Comparison of ENCODE assay signal across 8 mouse cellular contexts in genomic region chr9:69439805-69440357, GRCm38 (mm10). TPM values are rescaled to one million over a fixed set of nuclear protein-coding genes. Genes with fewer than 3 reads are reported as not detected.
A peak's percentile ranks its signal among the peaks of the same experiment; 100 is the strongest.
DNase-seq lines count a peak whose midpoint lies in the region; ATAC-seq lines count a peak whose summit lies in the region.

No protein-coding gene starts in this region.

- no peaks in the 10 kb centered on the region for H3K36me3 ChIP-seq in intestine, embryonic 16.5 days (ENCODE audit: control insufficient read depth, insufficient read depth, low read length)
- no peaks in the 10 kb centered on the region for H3K36me3 ChIP-seq in intestine, embryonic 15.5 days
- H3K36me3 ChIP-seq in embryonic facial prominence, embryonic 11.5 days (replicated peaks; ENCODE audit: control insufficient read depth, insufficient read depth, low read depth, low read length) = no peaks in the 10 kb centered on the region
- H3K36me3 ChIP-seq in midbrain, embryonic 13.5 days = no peaks in the 10 kb centered on the region

- no peaks in the 10 kb centered on the region for H3K27me3 ChIP-seq in intestine, embryonic 16.5 days (replicated peaks; ENCODE audit: control insufficient read depth, insufficient read depth, low read length)
- no peaks in the 10 kb centered on the region for H3K27me3 ChIP-seq in intestine, embryonic 15.5 days (replicated peaks)
- no peaks in the 10 kb centered on the region for H3K27me3 ChIP-seq in embryonic facial prominence, embryonic 11.5 days (ENCODE audit: control insufficient read depth, insufficient read depth, low read length)
- H3K27me3 ChIP-seq in midbrain, embryonic 13.5 days = no peaks in the 10 kb centered on the region

- WGBS in intestine, embryonic 16.5 days = 51% methylated on average over 7 of the region's 7 CpGs
- 47% methylated on average over 7 of the region's 7 CpGs for WGBS in intestine, embryonic 15.5 days
- 27% methylated on average over 7 of the region's 7 CpGs for WGBS in embryonic facial prominence, embryonic 11.5 days
- WGBS in midbrain, embryonic 13.5 days = 21% methylated on average over 7 of the region's 7 CpGs

- peak overlapping the region; percentile 29; the same call in 1 of the 2 replicates for H3K27ac ChIP-seq in intestine, embryonic 16.5 days (ENCODE audit: low read length)
- no peak overlapping the region for H3K27ac ChIP-seq in intestine, embryonic 15.5 days
- 0 out of 2 replicates have a peak overlapping the region, but pooled peaks have one; percentile 13 for H3K27ac ChIP-seq in embryonic facial prominence, embryonic 11.5 days (replicated peaks; ENCODE audit: low read depth, low read length)
- no peak overlapping the region for H3K27ac ChIP-seq in midbrain, embryonic 13.5 days

- H3K9me3 ChIP-seq in intestine, embryonic 16.5 days (ENCODE audit: control insufficient read depth, low read length) = no peaks in the 10 kb centered on the region
- H3K9me3 ChIP-seq in intestine, embryonic 15.5 days = no peaks in the 10 kb centered on the region
- no peaks in the 10 kb centered on the region for H3K9me3 ChIP-seq in embryonic facial prominence, embryonic 11.5 days (replicated peaks; ENCODE audit: control insufficient read depth, low read length)
- no peaks in the 10 kb centered on the region for H3K9me3 ChIP-seq in midbrain, embryonic 13.5 days

- no peak overlapping the region for H3K9ac ChIP-seq in intestine, embryonic 16.5 days (ENCODE audit: low read depth, low read length)
- no peak overlapping the region for H3K9ac ChIP-seq in intestine, embryonic 15.5 days
- no peak overlapping the region for H3K9ac ChIP-seq in embryonic facial prominence, embryonic 11.5 days (replicated peaks; ENCODE audit: low read length)
- H3K9ac ChIP-seq in midbrain, embryonic 13.5 days (replicated peaks) = no peak overlapping the region

- DNase-seq in embryonic facial prominence, embryonic 11.5 days (ENCODE audit: low spot score) = peak; percentile 65
- DNase-seq in kidney, postnatal 10 days = peak; percentile 70
- no peak for DNase-seq in T-cell, adult 2 months (ENCODE audit: low spot score)
- no peak for DNase-seq in layer of hippocampus, postnatal 25 days (ENCODE audit: extremely low spot score in 1 of 2, low spot score in 1 of 2)
- no peak for DNase-seq in right cerebral cortex, adult 18-20 months

- H3K4me1 ChIP-seq in intestine, embryonic 16.5 days (ENCODE audit: control insufficient read depth, insufficient read depth, low read length) = peaks cover 5% of the 10 kb centered on the region
- H3K4me1 ChIP-seq in intestine, embryonic 15.5 days (replicated peaks) = peaks cover 9% of the 10 kb centered on the region; the same call in 1 of the 2 replicates
- no peaks in the 10 kb centered on the region for H3K4me1 ChIP-seq in embryonic facial prominence, embryonic 11.5 days (ENCODE audit: control insufficient read depth, insufficient read depth, low read length)
- peaks cover 11% of the 10 kb centered on the region; the same call in 1 of the 2 replicates for H3K4me1 ChIP-seq in midbrain, embryonic 13.5 days (replicated peaks)

- peak; percentile 30; the same call in 1 of the 2 replicates for ATAC-seq in intestine, embryonic 16.5 days
- no peak for ATAC-seq in intestine, embryonic 15.5 days
- ATAC-seq in embryonic facial prominence, embryonic 11.5 days (replicated peaks; ENCODE audit: insufficient number of reproducible peaks, low FRiP score, low TSS enrichment, low read depth) = 0 out of 2 replicates have a peak, but pooled peaks have one; percentile 14
- 0 out of 2 replicates have a peak, but pooled peaks have one; percentile 60 for ATAC-seq in midbrain, embryonic 13.5 days

- no peak overlapping the region for H3K4me2 ChIP-seq in intestine, embryonic 16.5 days (ENCODE audit: low read depth, low read length)
- H3K4me2 ChIP-seq in intestine, embryonic 15.5 days (replicated peaks) = no peak overlapping the region
- no peak overlapping the region for H3K4me2 ChIP-seq in embryonic facial prominence, embryonic 11.5 days (ENCODE audit: low read depth, low read length)
- no peak overlapping the region for H3K4me2 ChIP-seq in midbrain, embryonic 13.5 days (replicated peaks)

- H3K4me3 ChIP-seq in intestine, embryonic 16.5 days (ENCODE audit: low read length) = no peak overlapping the region
- H3K4me3 ChIP-seq in intestine, embryonic 15.5 days (replicated peaks) = no peak overlapping the region
- H3K4me3 ChIP-seq in embryonic facial prominence, embryonic 11.5 days (ENCODE audit: low read depth, low read length) = no peak overlapping the region
- no peak overlapping the region for H3K4me3 ChIP-seq in midbrain, embryonic 13.5 days (replicated peaks)

RNA-seq across cellular contexts. Expression of gene Anxa2, which starts 13.5 kb away (rescaled TPM):
- 599 and 614 TPM in 2 replicates for polyA plus RNA-seq in intestine, embryonic 16.5 days (2015; fragmentation: Nextera tagmentation; extraction: Ambion mirVana)
- 462 and 533 TPM in 2 replicates for polyA plus RNA-seq in intestine, embryonic 15.5 days (2015; fragmentation: Nextera tagmentation; extraction: Ambion mirVana)
- polyA plus RNA-seq in embryonic facial prominence, embryonic 11.5 days (2014; fragmentation: Nextera tagmentation; extraction: Ambion mirVana) = 288 and 316 TPM in 2 replicates
- 96.0 and 115 TPM in 2 replicates for polyA plus RNA-seq in midbrain, embryonic 13.5 days (2015; fragmentation: Nextera tagmentation; extraction: Ambion mirVana)
- 1 to 10 TPM; 8.5 to 9.4 TPM for total RNA-seq in layer of hippocampus, postnatal 25 days (2021)

RNA-seq across cellular contexts. Expression of gene Ice2, which starts 42.2 kb away (rescaled TPM):
- polyA plus RNA-seq in intestine, embryonic 16.5 days (2015; fragmentation: Nextera tagmentation; extraction: Ambion mirVana) = 12.7 and 12.8 TPM in 2 replicates
- polyA plus RNA-seq in intestine, embryonic 15.5 days (2015; fragmentation: Nextera tagmentation; extraction: Ambion mirVana) = 15.5 and 15.6 TPM in 2 replicates
- 27.3 and 32.1 TPM in 2 replicates for polyA plus RNA-seq in embryonic facial prominence, embryonic 11.5 days (2014; fragmentation: Nextera tagmentation; extraction: Ambion mirVana)
- 13.2 and 14.3 TPM in 2 replicates for polyA plus RNA-seq in midbrain, embryonic 13.5 days (2015; fragmentation: Nextera tagmentation; extraction: Ambion mirVana)
- 10 to 100 TPM in 1 of 2 experiments, 1 to 10 TPM in 1; 9.8 to 10.9 TPM for total RNA-seq in layer of hippocampus, postnatal 25 days (2021)

Comparison
In these comparisons a context has a peak if more than half of its experiments do, and no peak if none do; other contexts are left out.
1. H3K27ac ChIP-seq: peak in intestine, embryonic 16.5 days (single experiment) and embryonic facial prominence, embryonic 11.5 days (single experiment); none in intestine, embryonic 15.5 days (single experiment) and midbrain, embryonic 13.5 days (single experiment).
2. DNase-seq: peak in embryonic facial prominence, embryonic 11.5 days (single experiment) and kidney, postnatal 10 days (single experiment); none in T-cell, adult 2 months (single experiment), layer of hippocampus, postnatal 25 days (0 of 2) and right cerebral cortex, adult 18-20 months (single experiment).